Mouse (Mus musculus) right cerebral cortex, postnatal 25 days (tissue): ENCODE results near the gene Adgrg6.

Source experiments
- DNase-seq: peaks from one replicate; pipeline ENCODE4 v3.0.0; 2022

The Adgrg6 gene

DNA sequence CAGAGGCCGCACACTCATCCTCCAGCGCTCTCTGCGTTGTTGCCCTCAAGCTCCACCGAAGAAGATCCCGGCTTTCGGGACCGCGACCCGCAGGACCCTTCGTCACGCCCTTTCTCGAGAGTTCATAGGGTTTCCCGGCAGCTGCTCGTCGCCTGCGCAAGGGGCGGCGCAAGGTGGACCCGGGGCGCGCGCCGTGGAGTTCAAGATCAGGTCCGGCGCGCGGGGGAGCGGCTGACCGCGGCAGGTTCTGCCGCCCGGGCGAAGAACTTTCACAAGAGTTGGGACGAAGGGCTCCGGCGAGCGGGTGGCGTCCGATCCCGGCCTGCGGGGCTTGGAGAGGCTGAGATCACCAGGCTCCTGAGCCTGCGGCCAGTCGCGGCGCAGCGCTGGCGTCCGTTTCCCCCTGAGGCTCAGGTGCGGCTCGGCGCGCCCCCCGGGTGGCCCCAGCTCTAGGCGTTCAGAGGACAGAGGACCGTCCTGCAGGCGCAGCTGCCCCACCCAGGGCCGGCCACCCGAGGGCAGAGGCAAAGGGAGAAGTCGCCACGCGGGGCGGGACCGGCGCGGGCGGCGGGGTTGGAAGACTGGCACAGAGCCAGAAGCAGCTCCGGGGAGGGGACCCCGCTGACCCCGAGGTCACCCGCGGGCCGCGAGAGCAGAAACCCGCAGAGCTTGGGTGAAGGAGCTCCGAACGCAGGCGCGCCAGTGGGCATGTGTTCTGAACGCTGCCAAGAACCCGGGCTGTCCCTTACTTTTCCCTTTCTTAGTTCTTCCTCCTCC lies at the start of gene Adgrg6:
TSS of gene Adgrg6 (minus strand) at position 719 of the 777 bp plus-strand sequence.
- DNase-seq = peak; percentile 8

DNA sequence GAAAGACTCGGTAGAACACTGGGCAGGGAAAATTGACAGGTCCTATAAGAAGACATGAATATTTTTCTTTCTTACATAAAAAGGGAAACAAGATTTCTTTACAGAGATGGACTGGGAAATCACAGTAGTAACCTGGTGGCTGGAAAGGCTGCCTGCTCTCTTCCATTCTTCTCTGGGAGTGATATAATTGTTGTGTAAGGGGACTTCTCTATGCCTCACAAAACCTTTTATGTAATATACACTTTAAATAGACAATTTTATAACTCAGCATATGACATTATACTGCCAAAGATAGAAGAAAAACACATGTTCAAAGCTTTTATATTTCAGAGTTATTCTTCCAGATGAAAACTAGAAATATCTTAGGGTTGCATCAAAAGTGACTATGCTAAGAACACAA lies 46.8 kb upstream of the Adgrg6 start:
- no peak for DNase-seq

DNA sequence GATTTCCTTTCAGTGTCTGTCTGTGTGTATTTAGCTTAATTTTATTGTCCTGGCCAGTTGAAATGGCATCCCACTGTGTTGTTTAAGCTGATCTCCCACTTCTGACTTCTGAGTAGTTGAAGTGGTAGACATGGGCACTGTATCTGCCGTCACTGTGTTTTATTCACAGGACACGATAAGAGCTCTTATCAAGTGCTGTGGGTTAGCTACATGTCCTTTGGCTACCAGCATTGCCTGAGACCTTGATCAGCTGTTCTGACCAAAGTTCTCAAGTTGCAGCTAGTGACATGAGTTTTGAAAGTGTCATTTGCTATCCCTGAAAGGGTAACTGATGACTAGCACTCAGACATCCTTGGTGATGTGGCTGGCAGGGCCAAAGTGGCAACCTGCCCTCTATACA lies 45.4 kb upstream of the Adgrg6 start:
- no peak for DNase-seq

DNA sequence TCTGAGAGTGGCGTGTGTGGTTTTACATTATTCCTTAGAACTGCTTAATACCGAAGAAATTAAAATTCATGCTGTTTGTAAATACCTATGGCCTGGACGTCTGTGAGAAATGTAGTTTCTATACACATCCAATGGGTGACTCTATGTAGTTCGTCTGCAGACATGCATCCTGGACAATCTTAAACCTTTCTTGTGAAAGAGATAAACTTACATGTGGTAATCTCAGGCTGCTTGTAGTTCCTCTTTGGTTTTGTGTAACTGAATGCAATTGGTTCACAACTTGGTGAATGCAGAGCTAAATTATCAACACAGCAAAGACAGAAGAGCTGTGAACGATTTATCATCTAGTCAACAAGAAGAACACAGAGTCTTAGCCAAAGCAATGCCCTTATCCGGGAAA lies 44.2 kb upstream of the Adgrg6 start:
- DNase-seq = no peak

DNA sequence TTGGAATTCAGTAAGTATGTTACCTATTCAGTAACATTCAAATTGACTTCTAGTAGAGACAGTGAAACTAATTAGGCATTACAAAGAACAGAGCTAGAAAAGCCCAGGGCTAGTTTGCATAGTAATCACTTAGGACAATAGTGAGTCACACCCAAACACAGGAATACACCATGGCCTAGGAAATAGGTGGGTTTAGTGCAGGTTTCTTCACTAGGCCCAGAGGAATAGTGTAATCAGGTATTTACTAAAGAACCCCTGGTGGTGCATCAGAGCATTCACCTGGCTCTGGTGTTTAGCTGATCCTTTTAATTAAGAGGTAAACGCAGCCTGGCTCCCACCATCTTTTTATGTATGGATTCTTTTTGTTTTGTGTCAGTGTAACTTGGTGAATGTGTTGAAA lies 38.0 kb upstream of the Adgrg6 start:
- DNase-seq = no peak

DNA sequence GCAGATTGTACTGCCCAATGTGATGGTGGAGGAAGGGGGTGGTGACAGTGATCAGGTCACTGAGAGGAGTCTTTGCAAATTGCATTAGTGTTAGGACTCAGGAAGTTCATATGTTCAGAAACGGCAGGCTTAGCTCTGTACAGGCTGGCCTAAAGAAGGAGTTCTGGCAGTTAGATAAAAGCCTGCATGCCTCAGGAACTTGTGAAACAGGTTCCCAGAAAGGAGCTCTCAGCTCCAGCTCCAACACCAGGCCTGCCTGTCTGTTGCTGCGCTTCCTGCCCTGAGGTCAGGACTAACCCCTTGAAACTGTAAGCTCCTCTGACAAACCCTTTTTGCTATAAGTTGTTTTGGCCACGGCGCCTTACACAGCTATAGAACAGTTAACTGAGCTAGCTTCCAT lies 28.8 kb upstream of the Adgrg6 start:
- no peak for DNase-seq

DNA sequence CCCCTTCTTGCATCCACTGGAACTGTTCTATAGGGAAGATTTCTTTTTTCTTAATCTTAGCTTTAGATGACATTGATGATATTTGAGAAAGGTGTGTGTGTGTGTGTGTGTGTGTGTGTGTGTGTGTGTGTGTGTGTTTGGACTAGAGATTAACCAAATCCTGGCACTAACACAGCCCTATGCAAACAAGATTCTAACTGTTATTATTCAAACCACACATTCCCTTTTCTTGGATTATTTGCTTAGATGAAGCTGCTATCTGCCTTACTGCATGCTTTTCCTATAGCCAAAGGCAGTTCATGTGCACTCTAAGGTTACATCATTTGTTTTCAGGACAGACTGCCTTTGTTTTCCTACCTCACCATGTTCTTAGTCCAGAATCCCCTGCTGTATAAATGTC lies 25.7 kb upstream of the Adgrg6 start:
- DNase-seq = no peak

DNA sequence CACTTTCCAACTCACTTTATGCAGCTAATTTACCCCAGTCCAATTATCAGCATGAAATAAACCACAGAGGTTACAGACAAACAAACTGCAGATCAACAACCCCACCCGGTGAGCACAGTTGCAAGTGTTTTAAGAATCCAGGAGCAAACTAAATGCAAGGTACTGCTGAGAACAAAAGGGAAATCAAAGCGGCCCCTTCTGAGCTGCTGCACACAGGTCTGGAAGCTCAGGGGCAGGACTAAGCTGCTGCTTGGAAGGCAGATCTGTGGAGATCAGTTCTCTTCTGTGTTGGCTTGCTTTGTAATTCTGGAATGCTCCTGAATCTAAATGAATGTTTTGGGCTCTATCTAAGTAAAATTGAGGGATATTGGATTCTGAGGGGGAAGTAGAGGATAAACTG lies 25.2 kb upstream of the Adgrg6 start:
- no peak for DNase-seq

DNA sequence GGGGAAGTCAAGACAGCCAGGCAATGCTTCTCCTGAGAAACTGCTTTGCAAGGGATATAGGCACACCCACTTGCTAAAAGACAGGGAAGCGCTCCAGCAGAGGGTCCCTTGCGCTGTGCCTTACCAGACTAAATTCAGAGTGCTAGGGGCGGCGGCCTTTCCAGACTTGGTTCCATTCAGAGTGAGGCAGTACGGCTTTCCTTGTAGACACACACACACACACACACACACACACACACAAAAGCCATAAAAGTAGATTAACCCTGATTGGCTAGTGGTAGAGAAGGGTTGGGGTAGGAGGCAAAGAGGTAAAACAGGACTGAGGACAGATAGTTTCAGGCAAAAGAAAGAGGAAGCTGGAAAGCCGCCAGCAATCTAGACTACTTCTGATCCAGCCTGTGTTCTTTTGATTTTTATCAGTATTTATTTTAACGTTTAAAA lies 672 bp upstream of the Adgrg6 start:
- DNase-seq = no peak

DNA sequence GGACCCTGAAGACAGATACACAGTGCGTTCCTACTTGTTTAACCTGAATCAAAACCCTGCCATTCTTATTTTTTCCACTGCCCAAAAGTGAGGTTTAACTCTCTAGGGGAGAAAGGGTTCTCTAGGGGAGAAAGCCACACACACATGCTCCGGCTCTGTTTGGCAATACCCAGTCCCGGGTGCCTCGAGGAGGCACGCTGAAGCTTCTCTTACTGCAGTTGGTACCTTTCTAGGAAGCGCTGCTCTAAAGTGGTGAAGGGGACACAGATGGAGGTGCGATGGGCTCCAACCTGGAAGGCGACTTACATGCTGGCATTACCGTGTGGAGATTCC lies 885 bp downstream of the Adgrg6 start:
- DNase-seq = no peak

DNA sequence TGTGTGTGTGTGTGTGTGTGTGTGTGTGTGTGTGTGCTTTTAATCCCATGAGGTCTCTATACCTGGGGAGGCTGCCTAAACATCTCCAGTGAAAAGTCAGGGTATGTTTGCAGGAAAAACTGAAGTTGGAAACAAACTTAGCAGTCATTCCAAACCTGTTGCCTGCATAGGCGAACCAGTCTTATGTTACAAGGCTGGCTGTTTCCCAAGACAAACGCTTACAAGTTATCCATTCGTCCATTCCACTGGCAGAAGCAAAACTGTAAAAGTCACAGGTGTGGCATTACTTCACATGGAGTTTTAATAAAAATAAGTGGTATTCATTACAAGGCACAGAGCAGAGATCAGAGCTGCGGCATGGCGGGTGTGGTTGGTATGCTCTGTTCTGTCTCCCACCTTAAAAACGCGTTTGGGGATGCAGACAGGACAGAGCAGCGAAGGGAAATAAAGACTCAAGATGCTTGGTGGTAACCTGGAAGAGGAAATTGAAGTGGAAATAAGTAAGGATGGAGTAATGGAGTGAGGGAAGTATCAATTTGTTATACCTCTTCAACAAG lies 1.9 kb downstream of the Adgrg6 start:
- DNase-seq = no peak

DNA sequence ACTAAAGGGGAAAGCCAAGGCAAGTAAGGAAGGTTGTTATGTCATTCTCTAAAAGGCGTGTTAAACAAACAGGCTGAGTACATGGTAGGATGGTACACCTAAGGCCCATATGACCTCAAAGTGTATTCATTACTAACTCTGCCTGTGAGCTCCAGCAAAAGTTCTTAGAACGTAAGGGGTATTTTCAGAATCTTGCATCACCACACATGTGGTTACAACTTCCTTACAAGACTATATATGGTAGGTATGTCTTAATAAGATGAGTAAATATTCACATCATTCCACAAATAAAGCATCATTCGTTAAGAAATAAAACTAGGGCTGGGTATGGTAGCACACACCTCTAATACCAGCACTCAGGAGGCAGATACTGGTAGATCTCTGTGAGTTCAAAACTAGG lies 8.4 kb downstream of the Adgrg6 start:
- DNase-seq = no peak

DNA sequence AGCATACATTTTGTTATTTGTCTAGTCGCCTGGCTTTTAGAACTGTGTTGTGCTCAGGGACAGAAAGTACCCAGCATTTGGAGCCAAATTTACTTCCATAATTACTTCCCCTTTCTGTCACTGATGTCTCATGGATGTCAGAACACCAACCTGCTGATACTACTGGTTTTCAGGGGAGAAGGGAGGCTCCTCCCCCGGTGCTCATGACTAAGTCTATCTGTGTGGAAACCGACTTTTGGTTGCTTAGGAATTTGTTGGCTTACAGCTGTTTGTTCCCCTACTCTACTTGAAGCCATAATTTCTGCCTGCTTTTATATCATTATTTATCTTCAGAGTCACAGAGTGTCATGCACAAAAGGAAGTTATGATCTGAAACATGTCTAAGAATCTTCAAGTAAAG lies 14.4 kb downstream of the Adgrg6 start:
- no peak for DNase-seq

DNA sequence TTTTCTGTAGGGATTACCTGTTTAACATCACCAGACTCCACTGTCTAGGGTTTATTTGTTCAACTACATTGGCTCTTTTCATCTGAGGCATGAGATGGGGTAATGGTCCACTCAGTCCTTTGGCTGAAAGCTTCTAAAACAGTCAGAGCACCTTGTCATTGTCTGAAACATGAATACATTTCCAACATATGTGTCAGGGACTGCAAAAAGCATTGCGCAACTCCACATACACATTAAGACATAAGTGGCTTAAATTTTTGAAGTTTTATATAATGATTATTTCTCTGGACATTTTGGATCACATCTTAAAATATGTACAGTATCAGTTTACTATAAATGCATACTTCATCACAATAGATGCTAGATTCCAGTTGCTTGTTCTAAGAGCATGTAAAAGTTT lies 14.8 kb downstream of the Adgrg6 start:
- no peak for DNase-seq

DNA sequence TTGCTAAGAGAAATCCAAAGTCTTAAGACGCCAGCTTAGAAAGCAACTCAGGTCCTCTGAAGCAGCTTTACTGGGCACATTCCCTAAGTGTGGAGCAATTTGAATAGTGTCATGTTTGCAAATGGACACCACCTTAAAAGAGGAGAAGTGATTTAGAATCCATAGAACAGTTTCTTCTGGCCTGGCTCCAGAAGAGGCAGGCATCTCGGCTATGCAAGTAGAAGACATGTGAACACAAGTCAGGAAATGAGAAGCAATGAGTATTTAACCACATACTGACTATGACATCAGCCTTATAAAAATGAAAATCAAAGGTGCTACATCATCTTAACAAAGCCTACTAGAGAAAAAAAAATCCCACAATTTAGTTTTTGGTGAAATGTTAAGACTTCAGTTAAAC lies 17.7 kb downstream of the Adgrg6 start:
- no peak for DNase-seq

DNA sequence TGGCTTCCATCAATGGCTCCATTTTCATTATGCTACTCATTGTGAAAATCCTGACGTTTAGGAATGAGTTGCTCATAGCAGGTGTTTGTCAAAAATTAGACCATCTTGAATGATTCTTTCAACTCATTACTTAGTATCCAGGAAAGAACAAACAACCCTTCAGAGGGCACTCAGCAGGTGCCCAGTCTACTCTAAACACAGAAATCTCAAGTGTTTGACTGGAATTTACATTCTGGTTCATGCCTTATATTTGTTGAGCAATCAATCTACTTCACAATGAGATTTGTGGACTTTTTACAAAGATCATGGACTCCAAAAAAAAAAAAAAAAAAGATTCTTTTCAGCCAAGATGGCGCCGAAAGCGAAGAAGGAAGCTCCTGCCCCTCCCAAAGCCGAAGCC lies 22.7 kb downstream of the Adgrg6 start:
- no peak for DNase-seq

DNA sequence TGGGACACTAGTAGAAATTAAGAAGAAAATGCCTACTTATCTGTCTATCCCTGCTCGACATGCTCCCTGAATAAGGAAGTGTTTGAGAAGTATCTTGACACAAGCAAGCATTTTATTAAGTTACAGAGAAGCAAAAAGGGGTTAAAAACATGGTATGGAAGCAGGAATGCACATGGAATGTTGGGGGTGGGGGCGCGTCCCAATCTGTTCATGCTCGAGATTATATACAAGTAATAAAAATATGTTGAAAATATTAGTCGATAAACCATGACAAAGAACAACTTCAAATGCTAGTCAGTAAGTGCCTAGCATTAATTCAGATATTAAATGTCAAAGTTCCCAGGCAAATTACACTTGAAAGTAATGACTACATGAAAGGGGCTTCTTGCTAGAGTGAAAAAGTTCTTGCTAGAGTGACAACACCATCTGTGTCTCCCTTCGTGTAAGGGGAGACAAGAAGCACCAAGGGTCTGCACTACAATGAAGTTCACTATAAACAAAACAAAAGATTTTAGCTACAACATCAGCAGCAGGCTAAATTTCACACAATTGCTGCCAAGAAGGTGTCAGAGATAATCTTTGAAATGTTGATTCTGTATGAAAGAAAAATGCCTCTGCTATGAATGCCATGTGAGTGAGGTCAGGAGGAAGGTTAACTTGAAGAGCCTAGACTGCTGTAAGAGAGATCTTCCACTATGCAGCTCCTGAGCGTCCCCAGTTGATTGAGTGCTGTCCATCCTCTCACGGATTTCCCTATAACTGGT lies 24.4 kb downstream of the Adgrg6 start:
- DNase-seq = no peak

DNA sequence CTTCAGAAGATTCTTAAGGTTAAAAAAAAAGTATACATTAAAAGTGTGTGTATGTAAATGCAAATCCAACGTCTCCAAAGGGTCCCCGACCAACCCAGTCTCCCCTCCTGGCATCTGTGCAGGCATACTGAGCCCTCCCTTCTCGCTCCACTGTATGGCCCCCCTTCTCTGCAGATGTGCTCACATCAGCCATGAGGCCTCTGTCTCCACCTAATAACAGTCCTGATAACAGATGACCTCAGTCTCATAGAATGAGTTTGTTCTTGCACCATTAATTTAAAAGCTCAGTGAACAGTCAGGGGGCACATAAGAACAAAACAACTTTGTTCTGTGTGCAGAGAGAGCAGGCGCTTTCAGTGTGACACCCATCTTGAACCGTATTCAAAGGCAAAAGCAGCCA lies 27.6 kb downstream of the Adgrg6 start:
- no peak for DNase-seq

DNA sequence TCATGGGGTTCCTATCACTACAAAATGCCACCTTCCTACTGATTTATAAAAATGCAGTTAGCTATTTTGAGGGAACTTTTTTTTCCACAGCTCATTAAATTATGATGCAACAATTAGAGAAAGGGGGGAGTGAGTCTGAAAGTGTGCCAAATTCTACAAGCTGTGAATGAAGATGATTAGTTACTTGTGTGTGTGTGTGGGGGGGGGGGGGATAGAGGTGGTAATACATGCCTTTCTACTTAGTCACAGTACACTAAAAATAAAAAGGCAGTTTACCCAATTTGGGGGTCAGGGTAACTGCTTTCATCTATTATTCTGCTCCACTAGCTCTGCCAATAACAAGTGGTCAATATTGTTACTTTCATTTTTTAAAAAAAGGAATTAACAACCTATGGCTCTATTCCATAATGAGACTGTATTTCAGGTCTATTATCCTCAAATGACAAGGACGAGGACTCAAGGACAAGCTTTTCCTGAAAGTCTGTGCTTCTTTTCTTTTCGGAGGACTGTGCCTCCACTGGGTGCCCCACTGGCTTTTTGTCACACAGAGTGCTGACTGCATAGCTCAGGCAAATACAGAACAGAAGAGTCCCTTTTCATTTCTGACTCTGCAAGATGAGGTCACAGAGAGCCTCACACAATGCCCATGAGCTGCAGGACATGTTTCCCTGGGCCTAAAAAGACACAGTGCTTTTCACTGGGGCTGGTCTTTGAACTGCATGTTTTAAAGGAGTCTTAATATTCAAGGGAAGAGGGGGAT lies 33.4 kb downstream of the Adgrg6 start:
- no peak for DNase-seq

DNA sequence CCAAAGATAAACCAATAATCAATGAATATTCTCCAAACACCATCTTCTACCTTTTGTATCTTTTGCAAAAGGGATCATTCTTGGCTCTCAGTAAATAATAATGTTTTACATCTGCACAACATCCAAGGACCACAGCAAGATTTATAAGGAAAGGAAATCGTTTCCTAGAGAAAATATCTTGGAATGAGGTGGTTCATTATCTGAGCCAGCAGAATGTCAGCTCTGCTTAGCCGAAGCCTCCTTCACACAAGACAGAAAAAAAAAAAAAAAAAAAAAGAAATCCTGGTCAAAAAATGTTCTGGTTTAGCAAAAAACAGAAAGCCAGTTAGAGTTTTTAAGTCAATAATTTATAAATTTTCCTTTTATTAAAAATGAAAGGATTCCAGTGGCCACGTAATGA lies 34.3 kb downstream of the Adgrg6 start:
- no peak for DNase-seq

DNA sequence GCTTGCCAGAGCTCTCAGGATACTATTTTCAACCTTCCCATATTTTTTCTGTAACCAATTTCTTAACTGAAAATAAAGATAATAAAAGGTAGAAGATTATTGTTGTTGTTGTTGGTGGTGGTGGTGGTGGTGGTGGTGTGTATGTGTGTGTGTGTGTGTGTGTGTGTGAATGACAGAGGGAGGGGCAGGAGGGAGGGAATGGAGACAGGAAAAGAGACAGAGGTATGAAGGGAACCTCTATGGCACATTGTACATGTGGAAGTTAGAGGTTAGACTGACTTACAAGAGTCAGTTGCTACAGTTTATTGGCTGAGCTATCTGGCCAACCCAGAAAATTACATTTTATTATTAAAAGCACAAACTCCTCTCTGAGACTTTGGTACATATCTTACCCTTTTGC lies 49.8 kb downstream of the Adgrg6 start:
- DNase-seq = no peak

DNA sequence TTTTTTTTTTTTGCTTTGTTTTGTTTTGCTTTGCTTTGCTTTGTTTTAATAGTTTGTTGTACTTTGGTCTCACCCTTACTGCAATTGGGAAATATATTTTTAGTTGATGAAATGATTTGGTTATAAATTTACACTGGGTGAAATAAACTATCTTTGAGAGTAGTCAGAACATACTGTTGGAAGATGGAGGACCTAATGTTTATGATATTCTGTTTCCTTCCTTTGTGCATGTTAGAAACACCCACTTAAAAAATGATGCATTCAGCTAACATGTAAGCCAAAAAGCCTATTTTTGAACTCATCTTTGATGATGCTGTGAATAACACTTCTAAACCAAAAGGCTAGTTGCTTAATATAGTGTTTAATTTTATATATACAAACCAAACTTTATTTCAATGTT lies 50.3 kb downstream of the Adgrg6 start:
- no peak for DNase-seq

DNA sequence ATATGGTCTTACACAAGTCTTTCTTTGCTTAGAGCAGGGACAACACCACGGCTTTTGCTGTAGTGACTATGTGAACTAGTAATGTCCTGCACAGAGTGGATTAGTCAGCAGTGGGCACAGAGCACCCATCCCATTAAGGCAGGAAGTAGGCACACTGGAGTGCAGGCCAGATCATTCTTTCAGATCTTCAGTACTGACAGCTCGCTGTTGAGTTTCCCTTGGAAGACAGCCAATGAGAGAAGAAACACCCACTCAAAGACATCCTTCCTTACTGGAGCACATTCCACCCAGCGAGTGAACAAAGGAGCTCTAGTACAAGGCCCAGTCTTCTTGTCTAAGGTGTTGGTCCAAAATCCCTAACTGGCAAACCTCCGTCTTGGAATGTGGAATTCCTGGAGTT lies 53.6 kb downstream of the Adgrg6 start:
- DNase-seq = no peak

DNA sequence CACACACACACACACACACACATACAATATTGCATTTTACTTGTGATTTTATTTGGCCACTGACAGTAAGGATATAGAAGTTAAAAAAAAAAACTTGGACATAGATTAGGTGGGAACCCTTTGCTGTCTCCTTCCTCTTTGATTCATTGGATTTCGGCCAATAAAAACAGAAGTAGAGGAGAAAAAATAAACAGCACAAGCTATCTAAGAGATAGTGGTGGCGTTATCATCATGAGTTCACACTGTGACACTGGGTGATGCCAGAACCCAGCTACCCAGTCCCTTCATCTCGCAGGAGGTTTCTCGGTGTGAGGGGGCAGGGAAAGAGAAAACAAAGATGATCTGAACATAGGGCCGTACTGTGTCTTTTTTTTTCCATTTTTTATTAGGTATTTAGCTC lies 62.2 kb downstream of the Adgrg6 start:
- no peak for DNase-seq
